Mouse (Mus musculus): ENCODE measurements around the gene Fgf6. TPM values are rescaled to one million over a fixed set of nuclear protein-coding genes. Genes with fewer than 3 reads are reported as not detected.

Gene Fgf6
- total RNA-seq, 1 experiment = not detected

- Histone ChIP-seq H3K27ac (ENCODE audit: insufficient read depth, low read depth, low read length, poor library complexity, severe bottlenecking) (no peak overlapping the region), H3K9me3 (ENCODE audit: control insufficient read depth, insufficient read depth, low read depth, low read length) (no peaks in the 10 kb centered on the region), H3K9ac (ENCODE audit: insufficient read depth, low read depth, low read length, poor library complexity, severe bottlenecking) (no peak overlapping the region), H3K36me3 (ENCODE audit: control insufficient read depth, insufficient read depth, low read length, poor library complexity, severe bottlenecking) (no peaks in the 10 kb centered on the region), H3K4me3 (ENCODE audit: insufficient read depth in 1 of 2, low read depth in 1 of 2, low read length in 2 of 2, poor library complexity in 1 of 2, severe bottlenecking in 1 of 2) (no peak overlapping the region), H3K4me1 (ENCODE audit: control insufficient read depth in 2 of 2, insufficient read depth in 2 of 2, low read length in 2 of 2, poor library complexity in 1 of 2) (no peaks in the 10 kb centered on the region)
- TF ChIP-seq ZC3H11A (IDR thresholded peaks at IDR 0.05; ENCODE audit: borderline replicate concordance, low read depth, low read length) = no peak
- in situ Hi-C loops (cut with MboI; ENCODE audit: low sequenced_read_pairs in 2 of 2, unreplicated experiment in 2 of 2) = no loop called here
- DNase-seq (ENCODE audit: low read depth, low spot score) = no peak
Observed at GRCm38 (mm10) chr6:127011947-127012535, 3.3 kb upstream of the Fgf6 start.

- no peak for DNase-seq (ENCODE audit: low read depth, low spot score)
- peak overlapping the region in 1 of 2 experiments; percentile 3; a peak in 1 of 4 replicates for H3K4me3 ChIP-seq (ENCODE audit: insufficient read depth in 1 of 2, low read depth in 1 of 2, low read length in 2 of 2, poor library complexity in 1 of 2, severe bottlenecking in 1 of 2)
- H3K27ac ChIP-seq (ENCODE audit: insufficient read depth, low read depth, low read length, poor library complexity, severe bottlenecking) = no peak overlapping the region
- H3K9me3 ChIP-seq (ENCODE audit: control insufficient read depth, insufficient read depth, low read depth, low read length) = no peaks in the 10 kb centered on the region
- no peaks in the 10 kb centered on the region for H3K36me3 ChIP-seq (ENCODE audit: control insufficient read depth, insufficient read depth, low read length, poor library complexity, severe bottlenecking)
- H3K9ac ChIP-seq (ENCODE audit: insufficient read depth, low read depth, low read length, poor library complexity, severe bottlenecking) = no peak overlapping the region
- in situ Hi-C loops (cut with MboI; ENCODE audit: low sequenced_read_pairs in 2 of 2, unreplicated experiment in 2 of 2) = no loop called here
- H3K4me1 ChIP-seq (ENCODE audit: control insufficient read depth in 2 of 2, insufficient read depth in 2 of 2, low read length in 2 of 2, poor library complexity in 1 of 2) = peaks cover 0 to 12% of the 10 kb centered on the region in 2 experiments; a peak in 2 of 4 replicates
- TF ChIP-seq HCFC1 (IDR thresholded peaks at IDR 0.05; ENCODE audit: borderline replicate concordance, insufficient read depth, low read length) = no peak
- no peak for TF ChIP-seq CHD2 (IDR thresholded peaks at IDR 0.05; ENCODE audit: low read depth, low read length)
- TF ChIP-seq ZC3H11A (IDR thresholded peaks at IDR 0.05; ENCODE audit: borderline replicate concordance, low read depth, low read length) = no peak
- no peak for TF ChIP-seq MAFK (IDR thresholded peaks at IDR 0.05; ENCODE audit: insufficient read depth, low read depth, low read length)
- TF ChIP-seq ZNF384 (IDR thresholded peaks at IDR 0.05; ENCODE audit: low read depth, low read length) = no peak
Observed at GRCm38 (mm10) chr6:127019254-127019653, 3.9 kb downstream of the Fgf6 start.

GRCm38 (mm10) chr6:127020431-127020830, 5.0 kb downstream of the Fgf6 start:
- H3K4me3 ChIP-seq (ENCODE audit: insufficient read depth in 1 of 2, low read depth in 1 of 2, low read length in 2 of 2, poor library complexity in 1 of 2, severe bottlenecking in 1 of 2) = no peak overlapping the region
- peaks cover 0 to 12% of the 10 kb centered on the region in 2 experiments; a peak in 2 of 4 replicates for H3K4me1 ChIP-seq (ENCODE audit: control insufficient read depth in 2 of 2, insufficient read depth in 2 of 2, low read length in 2 of 2, poor library complexity in 1 of 2)
- no peak overlapping the region for H3K27ac ChIP-seq (ENCODE audit: insufficient read depth, low read depth, low read length, poor library complexity, severe bottlenecking)
- H3K36me3 ChIP-seq (ENCODE audit: control insufficient read depth, insufficient read depth, low read length, poor library complexity, severe bottlenecking) = no peaks in the 10 kb centered on the region
- H3K9ac ChIP-seq (ENCODE audit: insufficient read depth, low read depth, low read length, poor library complexity, severe bottlenecking) = no peak overlapping the region
- in situ Hi-C loops (cut with MboI; ENCODE audit: low sequenced_read_pairs in 2 of 2, unreplicated experiment in 2 of 2) = no loop called here
- DNase-seq (ENCODE audit: low read depth, low spot score) = no peak
- TF ChIP-seq ZC3H11A (IDR thresholded peaks at IDR 0.05; ENCODE audit: borderline replicate concordance, low read depth, low read length) = no peak
- TF ChIP-seq MAFK (IDR thresholded peaks at IDR 0.05; ENCODE audit: insufficient read depth, low read depth, low read length) = no peak
- no peak for TF ChIP-seq ZNF384 (IDR thresholded peaks at IDR 0.05; ENCODE audit: low read depth, low read length)
- no peak for TF ChIP-seq HCFC1 (IDR thresholded peaks at IDR 0.05; ENCODE audit: borderline replicate concordance, insufficient read depth, low read length)
- no peak for TF ChIP-seq CHD2 (IDR thresholded peaks at IDR 0.05; ENCODE audit: low read depth, low read length)
- H3K9me3 ChIP-seq (ENCODE audit: control insufficient read depth, insufficient read depth, low read depth, low read length) = no peaks in the 10 kb centered on the region

- Histone ChIP-seq H3K9ac (ENCODE audit: insufficient read depth, low read depth, low read length, poor library complexity, severe bottlenecking) (no peak overlapping the region), H3K36me3 (ENCODE audit: control insufficient read depth, insufficient read depth, low read length, poor library complexity, severe bottlenecking) (no peaks in the 10 kb centered on the region), H3K9me3 (ENCODE audit: control insufficient read depth, insufficient read depth, low read depth, low read length) (no peaks in the 10 kb centered on the region), H3K4me3 (ENCODE audit: insufficient read depth in 1 of 2, low read depth in 1 of 2, low read length in 2 of 2, poor library complexity in 1 of 2, severe bottlenecking in 1 of 2) (no peak overlapping the region), H3K27ac (ENCODE audit: insufficient read depth, low read depth, low read length, poor library complexity, severe bottlenecking) (no peak overlapping the region), H3K4me1 (ENCODE audit: control insufficient read depth in 2 of 2, insufficient read depth in 2 of 2, low read length in 2 of 2, poor library complexity in 1 of 2) (peaks cover 0 to 4% of the 10 kb centered on the region in 2 experiments; a peak in 2 of 4 replicates)
- in situ Hi-C loops (cut with MboI; ENCODE audit: low sequenced_read_pairs in 2 of 2, unreplicated experiment in 2 of 2) = no loop called here
- TF ChIP-seq MAFK (IDR thresholded peaks at IDR 0.05; ENCODE audit: insufficient read depth, low read depth, low read length) (no peak), HCFC1 (IDR thresholded peaks at IDR 0.05; ENCODE audit: borderline replicate concordance, insufficient read depth, low read length) (no peak)
- no peak for DNase-seq (ENCODE audit: low read depth, low spot score)
Observed at GRCm38 (mm10) chr6:127024836-127025235, 9.4 kb downstream of the Fgf6 start.

GRCm38 (mm10) chr6:127034760-127035159, 19.4 kb downstream of the Fgf6 start:
- Histone ChIP-seq H3K27ac (ENCODE audit: insufficient read depth, low read depth, low read length, poor library complexity, severe bottlenecking) (no peak overlapping the region), H3K36me3 (ENCODE audit: control insufficient read depth, insufficient read depth, low read length, poor library complexity, severe bottlenecking) (no peaks in the 10 kb centered on the region), H3K4me1 (ENCODE audit: control insufficient read depth in 2 of 2, insufficient read depth in 2 of 2, low read length in 2 of 2, poor library complexity in 1 of 2) (no peaks in the 10 kb centered on the region), H3K9me3 (ENCODE audit: control insufficient read depth, insufficient read depth, low read depth, low read length) (no peaks in the 10 kb centered on the region), H3K4me3 (ENCODE audit: insufficient read depth in 1 of 2, low read depth in 1 of 2, low read length in 2 of 2, poor library complexity in 1 of 2, severe bottlenecking in 1 of 2) (no peak overlapping the region), H3K9ac (ENCODE audit: insufficient read depth, low read depth, low read length, poor library complexity, severe bottlenecking) (no peak overlapping the region)
- TF ChIP-seq ZNF384 (IDR thresholded peaks at IDR 0.05; ENCODE audit: low read depth, low read length) (no peak), MAFK (IDR thresholded peaks at IDR 0.05; ENCODE audit: insufficient read depth, low read depth, low read length) (no peak), CHD2 (IDR thresholded peaks at IDR 0.05; ENCODE audit: low read depth, low read length) (no peak), ZC3H11A (IDR thresholded peaks at IDR 0.05; ENCODE audit: borderline replicate concordance, low read depth, low read length) (no peak), HCFC1 (IDR thresholded peaks at IDR 0.05; ENCODE audit: borderline replicate concordance, insufficient read depth, low read length) (no peak)
- DNase-seq (ENCODE audit: low read depth, low spot score) = peak; percentile 51
- in situ Hi-C loops (cut with MboI; ENCODE audit: low sequenced_read_pairs in 2 of 2, unreplicated experiment in 2 of 2) = no loop called here

All from ES-E14 (cell line).